20 mouse cellular contexts compared by ENCODE assay signal in the genomic region with DNA sequence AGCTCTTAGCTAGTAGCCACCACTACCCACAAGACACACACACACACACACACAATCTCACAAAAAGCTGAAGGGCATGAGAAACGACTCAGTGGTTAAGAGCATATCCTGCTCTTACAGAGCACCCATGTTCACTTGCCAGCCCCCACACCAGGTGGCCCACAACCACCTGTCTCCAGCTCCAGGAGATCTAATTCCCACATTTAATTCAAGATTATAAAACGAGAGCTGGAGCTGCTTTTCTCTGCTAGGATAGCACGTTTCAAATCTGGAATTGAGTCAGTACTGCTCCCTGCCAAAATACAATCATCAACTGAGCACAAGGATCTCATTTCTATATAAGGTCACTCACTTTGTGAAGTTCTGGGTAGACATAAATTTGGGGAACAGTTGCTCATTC. TPM values are rescaled to one million over a fixed set of nuclear protein-coding genes. Genes with fewer than 3 reads are reported as not detected.
DNase-seq lines count a peak whose midpoint lies in the region; ATAC-seq and TF ChIP-seq lines count a peak whose summit lies in the region.
"Had no signal": no experiment of that assay in that cellular context is flagged by ENCODE, and none has a peak within 500 bp of the region (broad histone marks: within the 10 kb centered on the region; RNA-seq: fewer than 3 reads in every experiment).

No protein-coding gene starts in this region.

- no peak for ATAC-seq in intestine, postnatal 0 days
- ATAC-seq in intestine, embryonic 15.5 days: no peak
- ATAC-seq: forebrain, embryonic 16.5 days; hindbrain, embryonic 16.5 days; inflammation-experienced regulatory T-cells, adult 6 months had no signal

- TF ChIP-seq CTCF in intestine, postnatal 0 days (IDR thresholded peaks at IDR 0.05; ENCODE audit: low read depth): no peak
- TF ChIP-seq CTCF in embryonic fibroblast, embryonic 13.5 days (IDR thresholded peaks at IDR 0.05; ENCODE audit: borderline replicate concordance, insufficient read depth, low read length): no peak

- peaks cover 71% of the 10 kb centered on the region for H3K36me3 ChIP-seq in intestine, postnatal 0 days (ENCODE audit: control insufficient read depth, insufficient read depth)
- H3K36me3 ChIP-seq in intestine, embryonic 15.5 days: peaks cover 57% of the 10 kb centered on the region

- no peak overlapping the region for H3K4me3 ChIP-seq in intestine, postnatal 0 days (ENCODE audit: low read depth, low read length)
- H3K4me3 ChIP-seq in intestine, embryonic 15.5 days (replicated peaks): no peak overlapping the region
- no peak overlapping the region for H3K4me3 ChIP-seq in embryonic fibroblast, embryonic 13.5 days (ENCODE audit: insufficient read depth, low read length)
- H3K4me3 ChIP-seq: embryonic facial prominence, embryonic 12.5 days; forebrain, embryonic 12.5 days; heart, embryonic 12.5 days had no signal

- H3K9me3 ChIP-seq in intestine, postnatal 0 days (ENCODE audit: control insufficient read depth): no peaks in the 10 kb centered on the region
- H3K9me3 ChIP-seq in intestine, embryonic 15.5 days: no peaks in the 10 kb centered on the region
- H3K9me3 ChIP-seq: embryonic facial prominence, embryonic 12.5 days; forebrain, embryonic 12.5 days; heart, embryonic 12.5 days had no signal

- H3K4me1 ChIP-seq in intestine, postnatal 0 days (replicated peaks; ENCODE audit: control insufficient read depth, insufficient read depth, low read length): no peaks in the 10 kb centered on the region
- H3K4me1 ChIP-seq in intestine, embryonic 15.5 days (replicated peaks): no peaks in the 10 kb centered on the region
- H3K4me1 ChIP-seq in embryonic fibroblast, embryonic 13.5 days (ENCODE audit: control insufficient read depth, insufficient read depth, low read length): peaks cover 4% of the 10 kb centered on the region
- H3K4me1 ChIP-seq: embryonic facial prominence, embryonic 12.5 days; forebrain, embryonic 12.5 days had no signal

- WGBS in intestine, postnatal 0 days: 77% methylated on average over 3 of the region's 3 CpGs
- WGBS in intestine, embryonic 15.5 days: 88% methylated on average over 3 of the region's 3 CpGs

- TF ChIP-seq POLR2A in embryonic fibroblast, embryonic 13.5 days (IDR thresholded peaks at IDR 0.05; ENCODE audit: low read depth, low read length): no peak

- DNase-seq in left cerebral cortex, postnatal 25 days (ENCODE audit: low spot score in 2 of 2): peak; percentile 31 to 70
- no peak for DNase-seq in left cerebral cortex, adult 11 months (ENCODE audit: low spot score)
- peak; percentile 50 for DNase-seq in telencephalon, adult 2 months (ENCODE audit: low read depth, low spot score)
- no peak for DNase-seq in lung, postnatal 14 days
- DNase-seq: adrenal gland, adult 8-10 months; adrenal gland, postnatal 36 days; cerebellum, adult 11-12 months; cerebellum, adult 9-10 months; cerebellum, postnatal 25 days; gastrocnemius, postnatal 10 days; heart, postnatal 36 days had no signal

- H3K27ac ChIP-seq in intestine, postnatal 0 days (ENCODE audit: low read depth, low read length): peak overlapping the region; percentile 41; the same call in 1 of the 2 replicates
- no peak overlapping the region for H3K27ac ChIP-seq in intestine, embryonic 15.5 days
- peak overlapping the region; percentile 67; the same call in 1 of the 2 replicates for H3K27ac ChIP-seq in embryonic fibroblast, embryonic 13.5 days (ENCODE audit: insufficient read depth, low read length)
- H3K27ac ChIP-seq: embryonic facial prominence, embryonic 12.5 days; forebrain, embryonic 12.5 days had no signal

- no peak overlapping the region for H3K4me2 ChIP-seq in intestine, postnatal 0 days (replicated peaks; ENCODE audit: low read depth)
- no peak overlapping the region for H3K4me2 ChIP-seq in intestine, embryonic 15.5 days (replicated peaks)
- H3K4me2 ChIP-seq: embryonic facial prominence, embryonic 12.5 days; forebrain, embryonic 12.5 days; heart, embryonic 12.5 days had no signal

- H3K27me3 ChIP-seq in intestine, postnatal 0 days (replicated peaks; ENCODE audit: control insufficient read depth, insufficient read depth, low read length): no peaks in the 10 kb centered on the region
- no peaks in the 10 kb centered on the region for H3K27me3 ChIP-seq in intestine, embryonic 15.5 days (replicated peaks)
- H3K27me3 ChIP-seq: embryonic facial prominence, embryonic 12.5 days; forebrain, embryonic 12.5 days; heart, embryonic 12.5 days had no signal

- intact Hi-C loops in left cerebral cortex, postnatal 25 days (cut with DNase I): no loop called here

- H3K9ac ChIP-seq in intestine, postnatal 0 days (ENCODE audit: low read depth, low read length): no peak overlapping the region
- H3K9ac ChIP-seq in intestine, embryonic 15.5 days: no peak overlapping the region
- H3K9ac ChIP-seq: embryonic facial prominence, embryonic 12.5 days; forebrain, embryonic 12.5 days; heart, embryonic 12.5 days had no signal

RNA-seq across cellular contexts. Expression of a gene that starts 39.4 kb away (rescaled TPM):
- 22.8 and 26.6 TPM in 2 replicates for polyA plus RNA-seq in intestine, postnatal 0 days (2015; fragmentation: Nextera tagmentation; extraction: Ambion mirVana)
- 76.7 and 81.2 TPM in 2 replicates for polyA plus RNA-seq in intestine, embryonic 15.5 days (2015; fragmentation: Nextera tagmentation; extraction: Ambion mirVana)
- total RNA-seq in left cerebral cortex, postnatal 25 days (2021): 10 to 100 TPM; 15.4 to 16.4 TPM
- polyA plus RNA-seq in embryonic fibroblast, embryonic 13.5 days (2011; ENCODE audit: insufficient read length, low read depth, missing spikeins): 54.6 and 74.3 TPM in 2 replicates

Comparison
In these comparisons a context has a peak if more than half of its experiments do, and no peak if none do; other contexts are left out.
1. DNase-seq: peak in left cerebral cortex, postnatal 25 days (2 of 2) and telencephalon, adult 2 months (single experiment); none in left cerebral cortex, adult 11 months (single experiment) and lung, postnatal 14 days (single experiment).